Mouse (Mus musculus): Measurements from ENCODE around the gene App.
A peak's percentile ranks its signal among the peaks of the same experiment; 100 is the strongest.

Gene App

DNA sequence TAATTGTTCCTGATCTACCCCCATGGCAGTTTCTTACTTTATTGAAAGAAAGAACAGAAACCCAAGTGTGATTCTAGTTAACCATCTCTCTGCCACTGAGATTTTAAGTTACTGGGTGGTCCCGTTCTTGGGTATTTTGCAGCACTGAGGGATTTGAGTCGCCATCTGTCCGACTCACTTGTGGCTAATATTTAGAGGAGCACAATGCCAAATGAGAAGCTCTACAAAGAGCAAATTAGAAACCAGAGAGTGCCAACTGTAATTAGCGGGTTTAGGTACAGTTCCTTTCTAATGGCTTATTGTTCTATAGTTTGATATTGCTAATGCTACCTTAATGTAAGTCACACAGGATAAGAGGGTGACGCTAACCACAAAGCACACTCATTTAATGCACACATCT lies 161.4 kb downstream of the App start:
- no peak for DNase-seq

- no peak for DNase-seq
These were observed 162.9 kb downstream of the App start for GRCm38 (mm10) chr16:85010651-85011050.

DNA sequence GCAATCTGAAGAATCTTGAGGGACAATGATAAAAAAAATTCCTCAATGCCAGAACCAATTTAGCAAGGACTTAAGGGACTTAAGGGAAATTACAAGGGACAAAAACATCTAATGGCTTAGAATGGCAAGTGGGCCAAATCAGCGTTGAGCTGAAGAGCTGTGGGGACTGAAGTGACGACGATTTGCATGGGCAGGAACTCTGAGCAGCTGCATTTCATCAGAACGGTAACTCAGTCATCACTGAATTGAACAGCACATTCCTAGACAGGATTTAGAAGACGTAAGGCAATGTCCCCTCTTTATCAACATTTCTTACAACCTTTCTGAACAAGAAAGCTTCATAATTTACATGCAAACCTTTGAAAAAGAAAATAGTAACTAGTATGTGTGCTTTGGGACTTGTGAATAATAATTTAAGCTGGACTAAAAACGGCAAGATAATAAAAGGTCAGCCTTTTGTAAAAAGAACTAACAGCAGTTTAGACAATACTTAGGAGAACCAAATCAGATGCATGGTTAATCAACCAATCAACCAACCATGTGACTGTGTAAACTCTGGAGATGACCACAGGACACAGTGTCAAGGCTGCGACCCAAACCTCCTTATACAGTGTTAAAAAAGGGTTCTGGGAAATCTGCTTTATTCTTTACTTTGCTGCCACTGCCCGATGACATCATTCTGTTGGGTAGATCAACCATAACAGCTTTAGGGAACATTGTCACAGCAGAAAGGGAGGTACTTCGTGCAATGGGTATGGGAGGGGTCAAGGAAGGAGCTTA lies 164.5 kb downstream of the App start:
- peak; percentile 6 for DNase-seq

GRCm38 (mm10) chr16:85001939-85002556 lies 171.5 kb downstream of the App start:
- DNase-seq = no peak

DNA sequence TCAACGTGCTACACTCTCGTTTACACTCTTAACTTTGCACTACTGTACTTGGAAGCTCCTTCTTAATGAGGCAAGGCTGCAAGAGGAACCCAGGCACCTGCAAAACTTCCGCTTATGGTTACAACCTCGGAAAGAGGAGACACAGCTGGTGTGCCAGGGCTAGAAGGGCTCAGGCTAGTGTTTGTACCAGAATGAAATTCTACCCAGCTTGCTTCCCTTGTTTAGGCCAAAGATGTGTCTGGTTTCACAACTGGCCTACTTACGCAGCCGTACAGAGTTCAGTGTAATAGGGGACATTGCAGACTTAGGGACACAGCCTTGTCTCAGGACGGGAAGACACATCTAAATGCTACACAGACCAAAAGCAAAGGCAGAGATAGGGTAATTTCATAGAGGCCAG lies 173.3 kb downstream of the App start:
- no peak for DNase-seq

- DNase-seq = no peak
These were observed 176.0 kb downstream of the App start for GRCm38 (mm10) chr16:84997551-84997950.

DNA sequence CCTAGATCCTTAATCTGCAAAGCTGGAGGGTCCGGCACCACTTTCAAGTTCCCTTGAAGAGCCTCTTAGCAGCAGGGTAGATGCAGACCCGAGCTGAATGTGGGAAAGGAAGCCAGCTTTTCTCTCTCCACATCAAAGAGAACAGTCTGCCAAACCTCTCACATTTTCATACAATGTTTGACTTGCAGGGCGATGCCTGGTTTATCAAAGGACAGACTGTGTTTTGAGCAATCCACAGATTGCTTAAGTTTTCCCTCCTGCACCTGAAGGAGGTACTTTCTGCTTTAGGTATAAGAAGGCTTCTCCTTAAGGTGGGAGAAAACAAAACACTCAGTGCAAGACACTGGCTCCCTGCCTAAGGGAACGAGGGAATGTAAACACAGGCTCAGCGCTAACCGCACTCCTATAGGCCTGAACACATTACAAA lies 178.1 kb downstream of the App start:
- no peak for DNase-seq

- DNase-seq = no peak
These were observed 180.7 kb downstream of the App start for GRCm38 (mm10) chr16:84992888-84993287.

GRCm38 (mm10) chr16:84991011-84991410 lies 182.6 kb downstream of the App start:
- no peak for DNase-seq

DNA sequence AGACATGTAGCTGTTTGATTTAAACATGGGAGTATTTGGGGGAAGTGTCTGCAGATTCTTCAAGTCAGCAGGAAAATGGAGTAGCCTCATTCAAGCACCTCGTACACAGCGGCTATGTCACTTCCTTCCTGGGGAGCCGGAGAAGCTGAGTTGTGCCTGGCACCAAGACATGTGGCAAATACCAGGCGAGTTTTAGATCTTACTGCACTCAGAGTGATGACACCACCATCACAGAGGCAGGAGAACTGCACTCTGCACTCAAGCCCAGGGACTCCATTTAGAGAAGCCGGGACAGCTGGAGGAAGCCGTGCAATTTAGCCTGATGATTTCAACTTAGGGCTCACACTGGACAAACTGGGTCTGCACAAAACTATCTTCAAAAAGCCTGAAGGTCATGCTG lies 183.6 kb downstream of the App start:
- DNase-seq = no peak

DNA sequence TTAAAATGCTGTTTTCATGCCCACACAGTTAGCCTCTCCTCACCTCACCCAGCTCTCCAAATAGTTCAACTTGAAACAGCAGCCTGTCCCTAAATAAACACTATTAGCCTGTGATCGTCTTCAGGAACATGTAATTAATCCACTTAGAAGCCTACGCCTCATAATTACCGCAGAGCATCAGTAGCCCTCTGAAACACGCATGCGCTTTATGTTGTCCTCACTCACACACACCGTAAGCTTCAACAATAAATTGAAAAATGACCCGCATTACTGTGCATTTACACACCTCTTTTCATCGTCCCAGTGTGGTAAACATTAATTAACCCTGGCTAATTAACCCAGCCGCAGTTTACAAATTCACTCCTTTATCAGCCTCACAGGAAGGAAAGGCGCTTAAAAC lies 184.1 kb downstream of the App start:
- DNase-seq = no peak

DNA sequence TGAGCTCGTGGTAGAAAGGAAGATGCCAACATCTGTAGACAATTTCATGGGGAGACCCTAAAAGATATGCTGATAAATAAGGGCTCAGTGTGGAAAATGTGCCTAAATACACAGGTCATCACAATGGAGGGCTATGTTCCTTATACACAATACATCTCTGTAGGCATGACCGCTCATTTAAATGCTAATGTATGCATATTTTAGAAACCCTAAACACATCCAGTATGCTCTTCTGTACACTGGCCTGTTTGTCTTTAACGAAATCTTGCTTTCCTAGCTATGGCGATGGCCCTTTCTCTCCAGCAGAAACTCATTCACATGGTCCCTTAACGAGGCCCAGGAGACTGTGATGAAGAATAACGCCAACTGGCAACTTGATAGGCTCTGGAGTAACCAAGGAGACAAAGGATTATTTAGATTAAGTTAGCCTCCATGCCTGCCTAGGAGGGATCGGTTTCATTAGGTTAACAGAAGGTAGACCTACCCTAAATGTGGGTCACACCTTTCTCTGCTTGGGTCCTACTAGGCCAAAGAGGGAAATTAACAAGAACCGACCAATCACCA lies 185.8 kb downstream of the App start:
- peak; percentile 43 for DNase-seq

DNA sequence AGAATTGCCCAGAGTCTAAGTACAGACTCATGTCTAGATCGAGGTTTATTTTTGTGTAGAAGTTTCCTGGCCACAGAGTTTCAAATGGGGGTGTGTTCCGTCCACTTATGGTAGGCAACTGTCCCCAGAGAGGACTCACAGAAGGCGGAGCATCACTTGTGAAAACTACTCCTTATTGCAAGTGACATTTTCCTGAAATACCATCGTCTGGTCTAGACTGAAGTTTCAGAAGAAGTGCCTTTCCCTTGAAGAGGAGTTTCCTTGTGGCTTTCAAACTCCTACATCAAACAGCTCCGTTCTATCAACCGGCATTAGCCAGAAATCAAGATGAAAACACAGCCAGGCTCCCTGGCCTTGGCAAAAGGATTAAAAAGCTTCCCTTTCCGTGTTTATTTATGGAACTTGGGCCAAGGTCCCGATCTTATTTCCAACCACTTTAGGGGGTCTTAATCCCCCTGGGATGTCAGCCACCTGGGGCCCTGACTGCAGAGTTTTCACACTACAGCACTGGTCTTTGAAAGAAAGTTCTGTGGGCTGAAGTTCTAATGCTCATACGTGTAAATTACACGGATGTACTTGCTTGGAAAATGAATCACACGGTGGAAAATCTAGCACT lies 187.4 kb downstream of the App start:
- DNase-seq = no peak

GRCm38 (mm10) chr16:84985340-84985739 lies 188.2 kb downstream of the App start:
- DNase-seq = no peak

- DNase-seq = no peak
These were observed 190.1 kb downstream of the App start for GRCm38 (mm10) chr16:84983428-84983827.

- no peak for DNase-seq
These were observed 191.0 kb downstream of the App start for GRCm38 (mm10) chr16:84982589-84982988.

DNA sequence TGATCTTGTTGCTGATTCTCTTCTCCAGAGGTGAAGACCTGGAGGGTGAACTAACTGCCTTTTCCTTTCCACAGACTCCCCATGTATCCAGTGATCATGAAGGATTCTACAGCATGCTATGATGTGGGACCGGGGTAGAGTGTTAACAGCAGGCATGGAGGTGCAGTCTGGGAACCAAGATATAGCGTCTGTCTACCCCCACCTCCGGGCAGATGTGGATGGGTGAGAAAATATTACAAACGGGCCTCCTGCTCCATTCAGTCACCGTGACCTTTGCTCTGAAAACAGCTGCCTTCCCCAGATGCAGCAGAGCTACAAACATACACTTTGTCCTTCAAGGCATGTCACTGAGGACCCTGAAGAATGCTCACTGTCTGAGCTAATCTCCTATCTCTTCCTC lies 195.0 kb downstream of the App start:
- no peak for DNase-seq

DNA sequence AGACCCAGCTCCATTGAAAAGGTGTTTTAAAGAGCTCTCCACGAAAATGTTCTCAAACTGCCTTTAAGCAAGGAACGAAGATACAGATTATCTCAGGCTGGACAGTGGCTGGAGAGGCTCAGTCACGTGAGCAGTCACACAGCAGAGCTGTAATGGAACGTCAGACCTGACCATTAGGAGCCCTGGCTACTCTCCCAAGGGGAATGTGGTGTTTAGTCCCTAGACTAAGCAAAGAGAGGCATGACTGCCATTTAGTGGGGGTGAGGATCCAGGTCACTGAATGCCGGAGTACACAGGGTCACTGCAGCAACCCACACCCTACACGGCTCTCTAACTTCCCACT lies 199.4 kb downstream of the App start:
- DNase-seq = no peak

DNA sequence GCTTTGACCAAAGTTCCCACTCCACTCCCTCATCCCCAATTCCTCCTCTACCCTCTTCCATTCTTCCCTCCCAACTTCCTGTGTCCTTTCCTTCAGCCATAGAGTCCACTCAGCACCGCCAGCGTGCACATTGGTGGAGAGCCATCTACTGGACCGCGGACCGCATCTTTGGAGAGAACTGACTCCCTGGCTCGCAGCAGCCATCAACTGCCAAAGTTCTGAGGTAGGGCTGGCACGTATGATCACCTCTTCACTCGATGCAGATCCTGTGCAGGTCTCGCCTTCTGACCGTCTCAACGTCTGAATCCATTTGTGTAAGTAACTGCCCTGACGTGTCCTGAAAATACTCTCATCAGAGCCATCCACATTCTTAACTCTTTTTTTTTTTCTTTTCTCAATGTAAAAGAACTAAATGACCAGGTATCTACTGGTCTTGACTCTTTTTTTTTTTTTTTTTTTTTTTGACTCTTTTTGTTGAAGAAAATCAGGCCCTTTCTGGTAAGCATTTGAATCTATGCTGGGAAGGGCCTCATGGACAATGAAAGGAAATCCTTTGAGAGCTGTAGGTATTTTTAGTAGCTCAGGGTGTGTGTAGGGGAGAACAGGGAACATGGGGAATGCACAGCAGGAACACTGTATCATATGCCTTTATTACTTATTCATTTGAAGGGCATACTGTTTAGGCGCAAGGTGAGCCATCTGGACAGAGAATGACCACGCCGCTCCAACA lies 200.0 kb downstream of the App start:
- DNase-seq = no peak

DNA sequence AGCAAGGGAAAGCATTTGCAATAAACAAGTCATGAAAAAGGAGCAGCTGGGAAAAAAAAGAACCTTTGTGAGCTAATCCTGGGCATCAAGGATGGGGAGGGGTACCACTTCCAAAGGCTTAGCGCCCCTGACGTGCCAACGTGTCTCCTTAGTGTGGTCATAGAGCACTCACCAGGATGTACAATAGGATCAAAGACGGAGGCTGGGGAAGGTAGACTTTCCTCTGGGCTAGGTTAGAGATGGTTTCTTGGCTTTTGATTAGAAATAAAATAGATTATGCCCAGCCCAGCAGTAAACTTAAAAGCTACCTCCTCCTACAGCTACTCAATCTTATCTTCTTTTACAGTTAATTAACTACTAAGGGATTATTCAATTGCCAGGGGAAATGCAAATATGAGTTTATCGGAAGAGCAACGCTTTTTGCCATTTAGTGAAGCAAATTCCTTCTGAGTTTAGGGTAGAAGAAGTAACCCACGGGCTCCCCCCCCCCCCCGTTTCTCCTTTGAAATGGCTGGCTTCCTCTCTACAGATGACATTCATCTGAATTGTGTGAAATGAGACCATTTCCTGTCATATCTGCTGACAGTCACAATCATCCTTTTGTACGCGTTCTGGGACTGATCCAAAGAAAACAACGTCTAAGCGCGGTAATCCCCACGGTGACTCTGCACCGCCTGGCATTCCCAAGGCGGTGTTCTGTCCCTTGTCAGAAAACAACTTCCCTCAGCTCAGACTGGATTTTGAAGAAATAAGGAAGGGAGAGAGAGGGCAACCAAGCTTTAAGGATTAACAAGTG lies 201.8 kb downstream of the App start:
- no peak for DNase-seq

- DNase-seq = no peak
These were observed 204.5 kb downstream of the App start for GRCm38 (mm10) chr16:84969026-84969425.

DNA sequence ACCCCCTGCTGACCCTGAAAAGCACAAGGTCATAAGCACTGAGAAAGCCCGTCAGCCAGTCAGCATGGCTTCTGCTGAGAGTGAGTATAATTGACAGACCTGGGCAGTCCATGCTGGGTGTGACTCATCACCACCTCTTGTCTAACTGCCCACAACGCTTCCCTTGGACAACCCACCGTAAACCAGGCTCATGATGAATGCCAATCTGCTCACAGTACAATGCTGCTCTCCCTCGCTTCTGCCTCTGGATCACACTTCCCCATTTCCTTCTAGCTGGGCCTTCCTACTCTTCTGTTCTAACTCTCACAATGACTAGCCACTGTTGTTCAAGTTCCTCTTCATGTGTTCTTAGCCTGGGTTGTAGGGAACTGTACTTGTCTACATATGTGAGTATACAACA lies 206.6 kb downstream of the App start:
- no peak for DNase-seq

- no peak for DNase-seq
These were observed 207.5 kb downstream of the App start for GRCm38 (mm10) chr16:84966096-84966495.

Measured in retina, postnatal 1 day (tissue).